Mouse (Mus musculus) heart, adult 2 months (tissue): Measurements from ENCODE around the gene D430019H16Rik. TPM values are rescaled to one million over a fixed set of nuclear protein-coding genes. Genes with fewer than 3 reads are reported as not detected.

Experiments
- DNase-seq, 2 experiments: peaks; one replicate each; pipeline ENCODE4 v3.0.0; 2021
- H3K27ac ChIP-seq: fragments of 200-600 bp; 2 replicates; pipeline ENCODE4 v1.8.1; 2022
- H3K27me3 ChIP-seq: fragments of 200-500 bp; 2 replicates; pipeline ENCODE4 v1.6.1; 2012; ENCODE audit warnings: mild to moderate bottlenecking, low read length, inconsistent platforms, mixed read lengths; ENCODE audit not compliant: control insufficient read depth, insufficient read depth
- H3K36me3 ChIP-seq: fragments of 200-500 bp; 2 replicates; pipeline ENCODE4 v1.6.1; 2012; ENCODE audit warnings: low read length, inconsistent platforms; ENCODE audit not compliant: control insufficient read depth, insufficient read depth
- H3K4me1 ChIP-seq: fragments of 200-500 bp; 2 replicates; pipeline ENCODE4 v1.6.1; 2011; ENCODE audit warnings: low read length; ENCODE audit not compliant: control insufficient read depth, insufficient read depth
- H3K4me3 ChIP-seq: fragments of 200-600 bp; 2 replicates; pipeline ENCODE4 v1.8.1; 2022
- H3K79me2 ChIP-seq: fragments of 200-500 bp; replicated peaks from 2 replicates; pipeline ENCODE4 v1.6.1; 2012; ENCODE audit warnings: mild to moderate bottlenecking, inconsistent platforms, low read length, moderate library complexity, mixed read lengths; ENCODE audit not compliant: control insufficient read depth, insufficient read depth
- H3K9ac ChIP-seq: fragments of 200-500 bp; 2 replicates; pipeline ENCODE4 v1.6.1; 2012; ENCODE audit warnings: low read depth, mild to moderate bottlenecking, control low read depth, inconsistent platforms, low read length, mixed read lengths
- CTCF ChIP-seq: fragments of 200-600 bp; IDR thresholded peaks from 2 replicates; pipeline ENCODE4 v1.8.1; 2022; ENCODE audit warnings: antibody characterized with exemption, mild to moderate bottlenecking, moderate library complexity
- EP300 ChIP-seq: fragments of 200-500 bp; IDR thresholded peaks from 2 replicates; pipeline ENCODE4 v1.6.1; 2011; ENCODE audit warnings: low read depth, low read length, control low read depth; ENCODE audit not compliant: insufficient read depth
- POLR2A ChIP-seq: fragments of 200-500 bp; IDR thresholded peaks from 2 replicates; pipeline ENCODE4 v1.6.1; 2011; ENCODE audit warnings: mild to moderate bottlenecking, low read depth, low read length, control low read depth; ENCODE audit not compliant: insufficient read depth
- WGBS: fragments of 180-500 bp; shearing (Covaris S2); methylation state at CpG from one replicate; pipeline ENCODE4 v1.1.7; 2018; 5-methylcytosine and 5-hydroxymethylcytosine counted together
- intact Hi-C: fragments of 180-260 bp; cut with DNase I; formaldehyde crosslinking; loops from one replicate; pipeline ENCODE4 v1.15.1; 2025
- polyA plus RNA-seq: library from polyadenylated mRNA; depleted of rRNA; stranded (reverse); fragments of >200 nt; gene quantifications from 2 replicates; pipeline ENCODE4 v1.2.3, GENCODE M21; 2012
- total RNA-seq, 2 experiments: library from RNA; stranded (reverse); gene quantifications; 2 replicates each; pipeline ENCODE4 v1.2.3; 2021

Gene D430019H16Rik
- total and polyA plus RNA-seq, 3 experiments = 0.14 to 1.0 (median 0.16) TPM

DNA sequence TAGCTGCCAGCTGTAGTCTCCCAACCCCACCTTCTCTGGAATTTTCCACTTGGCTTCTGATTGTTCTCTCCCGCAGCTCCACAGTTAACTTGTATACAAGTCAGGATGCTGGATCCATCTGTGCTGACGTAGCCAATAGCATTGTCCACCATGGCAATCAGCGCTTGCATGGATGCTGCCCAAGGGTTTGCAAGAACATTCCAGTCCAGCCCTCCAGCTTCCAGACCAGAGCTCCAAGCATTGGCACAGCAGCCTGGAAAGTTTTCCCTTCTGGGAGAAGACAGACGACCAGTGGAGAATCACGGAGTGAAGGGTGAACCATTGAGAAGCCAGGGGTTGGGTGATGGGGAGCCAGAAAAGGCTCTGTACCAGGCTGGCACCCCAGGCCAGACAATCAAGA is 41.1 kb downstream of the D430019H16Rik start:
- DNase-seq = peak in 1 of 2 experiments; percentile 39
- intact Hi-C loops = loop anchor here (5.0 kb wide), 1 partner anchor 228 kb away; no protein-coding TSS in a partner anchor
- TF ChIP-seq POLR2A = no peak
- no peak for TF ChIP-seq EP300
- TF ChIP-seq CTCF = no peak
- Histone ChIP-seq H3K4me1 (no peaks in the 10 kb centered on the region), H3K79me2 (no peaks in the 10 kb centered on the region), H3K27me3 (no peaks in the 10 kb centered on the region), H3K36me3 (no peaks in the 10 kb centered on the region), H3K4me3 (no peak overlapping the region), H3K27ac (no peak overlapping the region), H3K9ac (no peak overlapping the region)
- 35% methylated on average over 5 of the region's 5 CpGs for WGBS

DNA sequence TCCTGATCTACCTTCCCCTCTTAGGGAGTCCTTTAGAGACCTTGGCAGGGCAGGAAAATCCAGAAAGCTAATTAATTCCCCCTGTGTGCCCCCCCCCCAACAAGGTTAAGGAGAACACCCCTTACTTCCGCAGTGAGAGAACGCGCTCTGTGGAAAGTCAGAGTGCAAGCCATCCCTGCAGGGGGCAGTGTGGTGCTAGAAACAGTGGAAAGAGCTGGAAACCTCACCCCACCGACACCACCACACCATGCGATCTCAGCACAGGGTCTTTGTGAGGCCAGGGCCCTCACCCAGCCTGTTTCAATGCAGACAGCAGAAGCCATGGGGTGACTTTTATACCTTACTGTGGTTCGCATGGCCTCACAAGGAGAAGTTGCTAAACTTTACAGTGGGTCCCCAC is 44.2 kb downstream of the D430019H16Rik start:
- no peaks in the 10 kb centered on the region for H3K4me1 ChIP-seq
- WGBS = 16% methylated on average over 6 of the region's 6 CpGs
- H3K27me3 ChIP-seq = no peaks in the 10 kb centered on the region
- no peak overlapping the region for H3K4me3 ChIP-seq
- no peak overlapping the region for H3K9ac ChIP-seq
- TF ChIP-seq EP300 (peak; percentile 57; the same call in 1 of the 2 replicates), CTCF (peak; percentile 83), POLR2A (no peak)
- no peaks in the 10 kb centered on the region for H3K36me3 ChIP-seq
- H3K27ac ChIP-seq = no peak overlapping the region
- no peaks in the 10 kb centered on the region for H3K79me2 ChIP-seq
- intact Hi-C loops = loop anchor here (1.0 to 5.0 kb wide), 3 partner anchors 87 to 224 kb away; no protein-coding TSS in a partner anchor
- peak; percentile 74 to 88 for DNase-seq

DNA sequence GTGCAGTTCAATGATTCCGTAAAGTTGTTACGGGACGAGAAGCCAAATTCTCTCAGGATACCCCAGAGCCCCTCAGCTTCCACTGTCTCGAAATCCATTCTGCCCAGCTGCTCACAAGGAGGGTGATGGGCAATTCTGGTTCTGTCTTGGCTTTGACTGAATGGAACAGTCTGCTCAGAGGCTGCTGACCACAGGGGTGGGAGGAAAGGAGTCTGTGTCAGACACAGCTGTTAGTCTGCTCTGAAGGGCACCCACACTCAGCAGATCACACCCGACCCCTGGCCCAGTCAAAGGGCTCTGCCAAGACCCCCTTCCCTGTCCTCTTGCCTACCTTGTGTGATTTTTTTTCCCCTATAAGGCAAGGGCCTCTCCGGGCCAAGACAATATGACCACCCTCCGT is 44.8 kb downstream of the D430019H16Rik start:
- no peak overlapping the region for H3K27ac ChIP-seq
- TF ChIP-seq POLR2A = no peak
- TF ChIP-seq CTCF = no peak
- no peak for TF ChIP-seq EP300
- intact Hi-C loops = loop anchor here (1.0 to 5.0 kb wide), 3 partner anchors 87 to 224 kb away; no protein-coding TSS in a partner anchor
- no peak overlapping the region for H3K9ac ChIP-seq
- H3K4me3 ChIP-seq = no peak overlapping the region
- no peaks in the 10 kb centered on the region for H3K36me3 ChIP-seq
- no peaks in the 10 kb centered on the region for H3K79me2 ChIP-seq
- H3K27me3 ChIP-seq = no peaks in the 10 kb centered on the region
- no peak for DNase-seq
- WGBS = 95% methylated on average over 7 of the region's 7 CpGs
- H3K4me1 ChIP-seq = no peaks in the 10 kb centered on the region

DNA sequence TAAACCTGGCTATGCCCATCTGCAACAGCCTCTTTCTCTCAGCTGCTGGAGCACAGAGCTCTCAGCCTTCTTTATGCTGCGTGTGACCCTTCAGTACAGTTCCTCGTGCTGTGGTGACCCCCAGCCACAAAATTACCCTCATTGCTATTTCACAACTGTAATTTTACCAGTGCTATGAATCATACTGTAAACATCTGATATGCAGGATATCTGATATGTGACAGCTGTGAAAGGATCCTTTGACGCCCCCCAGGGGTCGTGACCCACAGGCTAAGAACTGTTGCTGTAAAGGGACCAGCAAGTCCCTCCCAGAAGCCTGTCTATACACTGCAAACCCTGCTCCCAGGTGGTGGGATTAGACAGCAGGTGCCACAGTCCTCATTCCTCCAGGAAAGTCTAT is 45.2 kb downstream of the D430019H16Rik start:
- H3K4me1 ChIP-seq = no peaks in the 10 kb centered on the region
- H3K9ac ChIP-seq = no peak overlapping the region
- DNase-seq = no peak
- no peak for TF ChIP-seq POLR2A
- TF ChIP-seq EP300 = no peak
- WGBS = 71% methylated on average over 4 of the region's 4 CpGs
- no peak overlapping the region for H3K27ac ChIP-seq
- no peaks in the 10 kb centered on the region for H3K36me3 ChIP-seq
- H3K27me3 ChIP-seq = no peaks in the 10 kb centered on the region
- intact Hi-C loops = loop anchor here (1.0 to 5.0 kb wide), 3 partner anchors 86 to 223 kb away; no protein-coding TSS in a partner anchor
- H3K4me3 ChIP-seq = no peak overlapping the region
- H3K79me2 ChIP-seq = no peaks in the 10 kb centered on the region

DNA sequence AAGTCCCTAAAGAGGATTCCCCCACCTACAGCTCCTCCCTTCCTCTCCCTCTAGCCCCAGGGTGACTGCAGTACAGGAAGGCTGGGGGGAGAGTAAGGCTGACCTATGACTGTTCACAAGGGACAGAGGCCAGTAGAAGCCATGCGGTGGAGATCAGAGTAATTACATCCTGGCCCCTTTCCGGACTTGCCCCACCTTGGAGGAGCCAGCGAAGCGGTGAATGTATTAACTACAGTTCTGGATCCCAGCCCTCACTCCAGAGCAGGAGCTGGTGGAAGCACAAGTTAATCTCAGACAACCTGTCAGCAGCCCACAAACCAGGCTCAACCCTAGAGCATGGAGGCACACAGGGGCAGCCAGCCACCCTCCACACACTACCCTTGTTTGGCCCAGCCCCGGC is 47.3 kb downstream of the D430019H16Rik start:
- no peak for DNase-seq

DNA sequence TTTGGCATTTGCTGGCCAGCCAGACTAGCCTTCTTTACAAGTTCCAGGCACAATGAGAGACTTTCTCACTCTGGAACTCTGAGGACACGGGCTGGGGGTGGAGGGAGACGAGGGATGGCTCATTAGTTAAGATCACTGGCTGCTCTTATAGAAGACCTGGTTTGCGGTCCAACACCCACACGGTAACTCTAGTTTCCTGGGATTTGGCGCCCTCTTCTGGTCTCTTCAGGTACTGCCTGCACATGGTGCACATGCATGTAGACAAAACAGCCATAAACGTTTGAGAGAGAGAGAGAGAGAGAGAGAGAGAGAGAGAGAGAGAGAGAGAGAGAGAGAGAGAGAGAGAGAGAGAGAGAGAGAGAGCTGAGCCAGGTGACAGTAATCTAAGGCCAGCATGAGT is 51.1 kb downstream of the D430019H16Rik start:
- intact Hi-C loops = no loop called here
- H3K79me2 ChIP-seq = no peaks in the 10 kb centered on the region
- H3K36me3 ChIP-seq = no peaks in the 10 kb centered on the region
- no peak overlapping the region for H3K9ac ChIP-seq
- WGBS = 70% methylated on average over 6 of the region's 6 CpGs
- DNase-seq = no peak
- H3K27me3 ChIP-seq = no peaks in the 10 kb centered on the region
- TF ChIP-seq EP300 = no peak
- peak; percentile 47 for TF ChIP-seq CTCF
- H3K4me1 ChIP-seq = no peaks in the 10 kb centered on the region
- no peak overlapping the region for H3K4me3 ChIP-seq
- no peak overlapping the region for H3K27ac ChIP-seq

More for the DNA sequence above, 47.3 kb downstream of the D430019H16Rik start:
- Histone ChIP-seq H3K4me1 (no peaks in the 10 kb centered on the region), H3K79me2 (no peaks in the 10 kb centered on the region), H3K9ac (no peak overlapping the region), H3K36me3 (no peaks in the 10 kb centered on the region), H3K27ac (no peak overlapping the region), H3K27me3 (no peaks in the 10 kb centered on the region), H3K4me3 (no peak overlapping the region)
- intact Hi-C loops = no loop called here
- 26% methylated on average over 5 of the region's 5 CpGs for WGBS
- TF ChIP-seq POLR2A = no peak
